8 mouse cellular contexts compared by ENCODE assay signal in the genomic region with DNA sequence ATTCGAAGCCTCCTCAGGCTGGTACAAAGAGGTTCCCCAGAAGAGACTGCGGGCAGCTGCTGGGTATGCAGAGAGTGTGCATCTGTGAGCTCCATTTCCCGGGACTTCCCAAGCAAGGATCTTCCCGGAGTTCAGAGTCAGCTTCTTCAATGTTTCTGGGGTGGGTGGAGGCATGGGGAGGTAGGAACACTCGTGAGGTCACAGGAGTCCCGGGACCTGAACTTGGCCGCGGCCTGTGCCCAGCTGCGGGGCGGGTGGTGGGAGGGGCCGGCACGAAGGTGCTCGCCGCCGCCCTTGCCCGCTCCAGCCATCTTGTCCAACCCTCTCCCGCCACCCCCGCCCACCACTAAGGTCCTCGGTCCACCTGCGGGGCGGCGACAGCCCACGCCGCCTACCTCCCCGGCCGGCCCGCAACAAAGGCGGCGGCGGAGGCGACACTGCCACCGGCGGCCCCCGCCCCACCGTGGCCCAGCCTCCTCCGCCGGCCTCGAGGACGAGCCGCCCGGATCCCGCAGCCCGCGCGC. TPM values are rescaled to one million over a fixed set of nuclear protein-coding genes. Genes with fewer than 3 reads are reported as not detected.
DNase-seq lines count a peak whose midpoint lies in the region; ATAC-seq and TF ChIP-seq lines count a peak whose summit lies in the region.

No protein-coding gene starts in this region.

- no peaks in the 10 kb centered on the region for H3K27me3 ChIP-seq in forebrain, postnatal 0 days (ENCODE audit: insufficient read depth, low read length)
- H3K27me3 ChIP-seq in liver, embryonic 13.5 days, result no peaks in the 10 kb centered on the region

- DNase-seq in left cerebral cortex, adult 2 months (ENCODE audit: extremely low spot score in 1 of 2, low spot score in 2 of 2), result peak in 1 of 2 experiments; percentile 27
- DNase-seq in left cerebral cortex, postnatal 10 days (ENCODE audit: extremely low spot score in 1 of 2, low spot score in 2 of 2), result no peak
- DNase-seq in adrenal gland, adult 8-10 months, result peak; percentile 20
- peak; percentile 47 for DNase-seq in forebrain, postnatal 0 days
- peak; percentile 62 for DNase-seq in induced T-regulatory cell, adult 2 months (ENCODE audit: low read depth)
- no peak for DNase-seq in liver, embryonic 13.5 days
- no peak for DNase-seq in right cerebral cortex, postnatal 25 days

- ATAC-seq in forebrain, postnatal 0 days, result peak; percentile 62
- peak; percentile 75 for ATAC-seq in liver, embryonic 13.5 days (ENCODE audit: low read depth)
- ATAC-seq in monocyte, adult 5-6 weeks (replicated peaks; ENCODE audit: insufficient number of reproducible peaks, low FRiP score, low TSS enrichment, poor library complexity, severe bottlenecking), result peak; percentile 14; the same call in 1 of the 2 replicates

- H3K27ac ChIP-seq in left cerebral cortex, adult 2 months, result peak overlapping the region; percentile 68; the same call in 1 of the 2 replicates
- peak overlapping the region; percentile 74 for H3K27ac ChIP-seq in forebrain, postnatal 0 days (ENCODE audit: low read depth, low read length)
- H3K27ac ChIP-seq in liver, embryonic 13.5 days, result no peak overlapping the region

- H3K9ac ChIP-seq in forebrain, postnatal 0 days, result peak overlapping the region; percentile 84
- H3K9ac ChIP-seq in liver, embryonic 13.5 days, result peak overlapping the region; percentile 71

- intact Hi-C loops in left cerebral cortex, adult 2 months (cut with DNase I), result no loop called here
- intact Hi-C loops in left cerebral cortex, postnatal 10 days (cut with DNase I), result no loop called here

- H3K4me1 ChIP-seq in forebrain, postnatal 0 days (ENCODE audit: insufficient read depth), result peaks cover 12% of the 10 kb centered on the region
- peaks cover 19% of the 10 kb centered on the region for H3K4me1 ChIP-seq in liver, embryonic 13.5 days (replicated peaks)

- H3K36me3 ChIP-seq in forebrain, postnatal 0 days (ENCODE audit: insufficient read depth), result peaks cover 25% of the 10 kb centered on the region
- no peaks in the 10 kb centered on the region for H3K36me3 ChIP-seq in liver, embryonic 13.5 days

- no peaks in the 10 kb centered on the region for H3K9me3 ChIP-seq in forebrain, postnatal 0 days (ENCODE audit: low read length)
- peaks cover 7% of the 10 kb centered on the region; the same call in 1 of the 2 replicates for H3K9me3 ChIP-seq in liver, embryonic 13.5 days (replicated peaks)

- H3K4me2 ChIP-seq in forebrain, postnatal 0 days (ENCODE audit: low read depth), result peak overlapping the region; percentile 76
- H3K4me2 ChIP-seq in liver, embryonic 13.5 days, result peak overlapping the region; percentile 91

- 0% methylated on average over 34 of the region's 45 CpGs for WGBS in forebrain, postnatal 0 days
- 3% methylated on average over 41 of the region's 45 CpGs for WGBS in liver, embryonic 13.5 days (ENCODE audit: insufficient replicate concordance)

- no peak for TF ChIP-seq CTCF in left cerebral cortex, adult 2 months (IDR thresholded peaks at IDR 0.05)
- no peak for TF ChIP-seq CTCF in forebrain, postnatal 0 days (IDR thresholded peaks at IDR 0.05; ENCODE audit: low read depth)

- H3K4me3 ChIP-seq in left cerebral cortex, adult 2 months, result peak overlapping the region; percentile 69
- peak overlapping the region; percentile 84 for H3K4me3 ChIP-seq in forebrain, postnatal 0 days (ENCODE audit: low read depth, low read length)
- peak overlapping the region; percentile 64 for H3K4me3 ChIP-seq in liver, embryonic 13.5 days (replicated peaks)

RNA-seq across cellular contexts. Expression of a gene that starts 0.4 kb away (rescaled TPM):
- 10 to 100 TPM; 39.8 to 39.9 TPM for total RNA-seq in left cerebral cortex, adult 2 months (2021)
- 10 to 100 TPM; 37.0 to 41.3 TPM for total RNA-seq in left cerebral cortex, postnatal 10 days (2021)
- 10 to 100 TPM; 30.0 to 43.1 (median 38.9) TPM for total RNA-seq in adrenal gland, adult 8-10 months (2022)
- total RNA-seq in forebrain, postnatal 0 days (2014; rRNA removed), result 80.0 and 92.6 TPM in 2 replicates
- 18.4 and 22.6 TPM in 2 replicates for polyA plus RNA-seq in forebrain, postnatal 0 days (2015; fragmentation: Nextera tagmentation; extraction: Ambion mirVana)
- polyA plus RNA-seq in liver, embryonic 13.5 days (2015; fragmentation: Nextera tagmentation; extraction: Ambion mirVana), result 1.2 and 1.4 TPM in 2 replicates
- total RNA-seq in monocyte, adult 5-6 weeks (2017), result 18.9 to 52.6 TPM (median 22.9 TPM) in 3 replicates

RNA-seq across cellular contexts. Expression of a gene that starts 30.3 kb away (rescaled TPM):
- total RNA-seq in left cerebral cortex, adult 2 months (2021), result 10 to 100 TPM; 35.2 to 36.9 TPM
- 10 to 100 TPM; 33.3 to 36.3 TPM for total RNA-seq in left cerebral cortex, postnatal 10 days (2021)
- 10 to 100 TPM; 20.6 to 26.8 (median 22.8) TPM for total RNA-seq in adrenal gland, adult 8-10 months (2022)
- total RNA-seq in forebrain, postnatal 0 days (2014; rRNA removed), result 66.3 and 80.6 TPM in 2 replicates
- 77.4 and 82.0 TPM in 2 replicates for polyA plus RNA-seq in forebrain, postnatal 0 days (2015; fragmentation: Nextera tagmentation; extraction: Ambion mirVana)
- 25.7 and 28.9 TPM in 2 replicates for polyA plus RNA-seq in liver, embryonic 13.5 days (2015; fragmentation: Nextera tagmentation; extraction: Ambion mirVana)
- total RNA-seq in monocyte, adult 5-6 weeks (2017), result 29.7 to 47.0 TPM (median 31.9 TPM) in 3 replicates

Comparison
In these comparisons a context has a peak if more than half of its experiments do, and no peak if none do; other contexts are left out.
1. DNase-seq: peak in adrenal gland, adult 8-10 months (single experiment), forebrain, postnatal 0 days (single experiment) and induced T-regulatory cell, adult 2 months (single experiment); none in left cerebral cortex, postnatal 10 days (0 of 2), liver, embryonic 13.5 days (single experiment) and right cerebral cortex, postnatal 25 days (single experiment).
2. ATAC-seq: peak in every context shown above with its lines; median percentile 75 in liver, embryonic 13.5 days; 62 in forebrain, postnatal 0 days; 14 in monocyte, adult 5-6 weeks.
3. Peak in every context shown above with its lines, with median percentiles within 50 percentile points of each other: H3K4me3 ChIP-seq.